Mouse (Mus musculus) kidney, postnatal 0 days (tissue): ENCODE results near the gene Ppp1r14d. TPM values are rescaled to one million over a fixed set of nuclear protein-coding genes. Genes with fewer than 3 reads are reported as not detected.

Experiments used
- ATAC-seq: fragments of 200-750 bp; cut with Nextera tagmentation; replicated peaks from 2 replicates; pipeline ENCODE4 v1.8.0; 2017; ENCODE audit warnings: low read depth, moderate number of reproducible peaks, moderate TSS enrichment, moderate library complexity; ENCODE audit not compliant: low FRiP score
- DNase-seq: peaks from one replicate; pipeline ENCODE4 v3.0.0-alpha.2; 2016; ENCODE audit warnings: low spot score
- H3K27ac ChIP-seq: fragments of 300-500 bp; sonication (generic); 2 replicates; pipeline ENCODE4 v1.5.1; 2014; ENCODE audit warnings: mild to moderate bottlenecking
- H3K27me3 ChIP-seq: fragments of 300-500 bp; sonication (generic); 2 replicates; pipeline ENCODE4 v1.6.1; 2014; ENCODE audit warnings: low read length, mixed read lengths; ENCODE audit not compliant: insufficient read depth
- H3K36me3 ChIP-seq: fragments of 300-500 bp; sonication (generic); 2 replicates; pipeline ENCODE4 v1.6.1; 2014; ENCODE audit warnings: low read length, mixed read lengths; ENCODE audit not compliant: insufficient read depth
- H3K4me1 ChIP-seq: fragments of 300-500 bp; sonication (generic); replicated peaks from 2 replicates; pipeline ENCODE4 v1.6.1; 2014; ENCODE audit warnings: antibody characterized with exemption, low read length, mixed read lengths; ENCODE audit not compliant: insufficient read depth
- H3K4me2 ChIP-seq: fragments of 300-500 bp; sonication (generic); 2 replicates; pipeline ENCODE4 v1.6.1; 2014; ENCODE audit warnings: mild to moderate bottlenecking, low read length, moderate library complexity, mixed read lengths
- H3K4me3 ChIP-seq: fragments of 300-500 bp; sonication (generic); replicated peaks from 2 replicates; pipeline ENCODE4 v1.5.1; 2014; ENCODE audit warnings: low read depth, low read length
- H3K9ac ChIP-seq: fragments of 300-500 bp; sonication (generic); 2 replicates; pipeline ENCODE4 v1.6.1; 2014; ENCODE audit warnings: low read depth, low read length
- H3K9me3 ChIP-seq: fragments of 300-500 bp; sonication (generic); replicated peaks from 2 replicates; pipeline ENCODE4 v1.6.1; 2016; ENCODE audit warnings: low read length, inconsistent platforms, mixed read lengths
- CTCF ChIP-seq: IDR thresholded peaks from 2 replicates; pipeline ENCODE4 v1.5.1; 2016; ENCODE audit warnings: antibody characterized with exemption, low read depth, mild to moderate bottlenecking, moderate library complexity
- WGBS: fragments of 180-500 bp; shearing (Covaris S2); extraction: QIAGEN DNeasy Blood & Tissue Kit; methylation state at CpG from one replicate; pipeline ENCODE4 v1.1.7; 2014; 5-methylcytosine and 5-hydroxymethylcytosine counted together
- polyA plus RNA-seq: library from polyadenylated mRNA; unstranded; fragments of >200 nt; fragmentation: Nextera tagmentation; extraction: Ambion mirVana; gene quantifications from 2 replicates; pipeline ENCODE4 v1.2.1, GENCODE M21; 2015

The Ppp1r14d gene
- polyA plus RNA-seq, 1 experiment from 2014 or later: 1.0 TPM

- DNase-seq (no peak), ATAC-seq (no peak; the same call in 1 of the 2 replicates)
- Histone ChIP-seq H3K27me3 (no peaks in the 10 kb centered on the region), H3K9me3 (no peaks in the 10 kb centered on the region), H3K4me1 (peaks cover 6% of the 10 kb centered on the region; the same call in 1 of the 2 replicates), H3K27ac (peak overlapping the region; percentile 89), H3K36me3 (peaks cover 23% of the 10 kb centered on the region; the same call in 1 of the 2 replicates), H3K4me3 (peak overlapping the region; percentile 78), H3K9ac (peak overlapping the region; percentile 71), H3K4me2 (peak overlapping the region; percentile 66)
- no peak for TF ChIP-seq CTCF
- WGBS: 13% methylated on average over 6 of the region's 6 CpGs
Measured at GRCm38 (mm10) chr2:119207961-119208343, 21.8 kb downstream of the Ppp1r14d start.

- 39% methylated on average over 4 of the region's 4 CpGs for WGBS
- Histone ChIP-seq H3K36me3 (no peaks in the 10 kb centered on the region), H3K4me1 (no peaks in the 10 kb centered on the region; the same call in 1 of the 2 replicates), H3K27ac (peak overlapping the region; percentile 9; the same call in 1 of the 2 replicates), H3K4me3 (no peak overlapping the region), H3K9ac (no peak overlapping the region), H3K4me2 (no peak overlapping the region), H3K27me3 (no peaks in the 10 kb centered on the region), H3K9me3 (no peaks in the 10 kb centered on the region)
- no peak for ATAC-seq
- no peak for TF ChIP-seq CTCF
- peak; percentile 8 for DNase-seq
Measured at GRCm38 (mm10) chr2:119203871-119204460, 25.7 kb downstream of the Ppp1r14d start.

GRCm38 (mm10) chr2:119202914-119203453 is 26.7 kb downstream of the Ppp1r14d start:
- DNase-seq (peak; percentile 69), ATAC-seq (no peak; the same call in 1 of the 2 replicates)
- no peaks in the 10 kb centered on the region for H3K36me3 ChIP-seq
- no peak overlapping the region for H3K27ac ChIP-seq
- no peaks in the 10 kb centered on the region for H3K9me3 ChIP-seq
- H3K4me1 ChIP-seq: no peaks in the 10 kb centered on the region; the same call in 1 of the 2 replicates
- no peaks in the 10 kb centered on the region for H3K27me3 ChIP-seq
- WGBS: 15% methylated on average over 5 of the region's 5 CpGs
- H3K4me3 ChIP-seq: no peak overlapping the region
- no peak overlapping the region for H3K4me2 ChIP-seq
- TF ChIP-seq CTCF: no peak
- H3K9ac ChIP-seq: no peak overlapping the region

- Histone ChIP-seq H3K27ac (no peak overlapping the region), H3K4me3 (no peak overlapping the region), H3K9me3 (no peaks in the 10 kb centered on the region), H3K4me1 (peaks cover 5% of the 10 kb centered on the region; the same call in 1 of the 2 replicates), H3K36me3 (no peaks in the 10 kb centered on the region), H3K4me2 (no peak overlapping the region), H3K27me3 (no peaks in the 10 kb centered on the region), H3K9ac (no peak overlapping the region)
- DNase-seq: no peak
- 66% methylated on average over 3 of the region's 3 CpGs for WGBS
- no peak for TF ChIP-seq CTCF
- ATAC-seq: no peak
Measured at GRCm38 (mm10) chr2:119198934-119199333, 30.8 kb downstream of the Ppp1r14d start.

- Histone ChIP-seq H3K9ac (no peak overlapping the region), H3K27ac (no peak overlapping the region), H3K4me2 (no peak overlapping the region), H3K4me3 (no peak overlapping the region), H3K9me3 (no peaks in the 10 kb centered on the region), H3K36me3 (no peaks in the 10 kb centered on the region), H3K27me3 (no peaks in the 10 kb centered on the region), H3K4me1 (peaks cover 5% of the 10 kb centered on the region; the same call in 1 of the 2 replicates)
- WGBS: 26% methylated on average over 1 of the region's 1 CpGs
- no peak for ATAC-seq
- no peak for TF ChIP-seq CTCF
- no peak for DNase-seq
Measured at GRCm38 (mm10) chr2:119198049-119198448, 31.7 kb downstream of the Ppp1r14d start.

GRCm38 (mm10) chr2:119197493-119197892 is 32.2 kb downstream of the Ppp1r14d start:
- H3K9ac ChIP-seq: no peak overlapping the region
- H3K9me3 ChIP-seq: no peaks in the 10 kb centered on the region
- H3K27ac ChIP-seq: no peak overlapping the region
- DNase-seq (no peak), ATAC-seq (no peak)
- H3K4me2 ChIP-seq: no peak overlapping the region
- H3K4me1 ChIP-seq: peaks cover 5% of the 10 kb centered on the region; the same call in 1 of the 2 replicates
- no peaks in the 10 kb centered on the region for H3K36me3 ChIP-seq
- no peak for TF ChIP-seq CTCF
- 92% methylated on average over 1 of the region's 1 CpGs for WGBS
- H3K27me3 ChIP-seq: no peaks in the 10 kb centered on the region
- H3K4me3 ChIP-seq: no peak overlapping the region
